Mouse (Mus musculus) induced T-regulatory cell, adult 2 months (primary cell): Measurements from ENCODE around the gene Tnpo1.

Experiments
- DNase-seq: peaks from one replicate; pipeline ENCODE4 v3.0.0-alpha.2; 2012; ENCODE audit warnings: low read depth

The Tnpo1 gene

DNA sequence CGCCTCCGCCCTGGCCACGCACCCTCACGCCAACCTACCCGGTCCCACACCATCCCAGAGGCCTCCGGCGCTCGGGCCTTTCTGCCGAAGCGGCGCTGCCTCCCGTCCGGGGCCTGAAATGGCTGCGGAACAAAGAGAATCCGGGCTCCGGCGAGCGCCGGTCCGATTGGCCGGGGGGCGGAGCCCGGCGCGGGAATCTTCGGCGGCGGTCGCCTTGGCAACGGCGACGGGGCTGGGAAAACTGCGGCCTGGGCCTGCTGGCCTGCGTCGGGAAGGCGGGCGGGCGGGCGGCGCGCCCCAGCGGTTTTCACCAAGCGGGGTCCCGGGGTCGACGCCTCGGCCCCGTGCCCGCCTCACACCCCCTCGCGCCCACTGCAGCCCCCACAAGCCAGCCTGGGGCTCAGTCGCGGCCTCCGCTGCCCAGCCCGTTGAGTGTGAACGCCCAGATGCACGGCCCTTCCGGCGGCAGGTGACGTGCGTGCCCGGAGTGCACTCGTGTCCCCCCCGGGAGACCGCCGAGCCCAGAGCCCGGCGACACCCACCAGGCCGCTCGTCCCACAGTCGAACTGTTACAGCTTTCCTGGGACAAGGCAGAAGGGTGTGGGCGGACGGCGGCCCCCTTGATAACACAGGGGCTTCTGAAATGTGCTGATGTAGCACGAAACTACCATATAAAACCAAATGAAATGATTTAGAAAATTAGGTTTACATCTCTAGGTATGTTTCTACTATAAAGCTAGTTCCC is at the start of gene Tnpo1:
Tnpo1 (minus strand) TSS at position 172 of the 745 bp plus-strand sequence.
- DNase-seq = peak; percentile 90

DNA sequence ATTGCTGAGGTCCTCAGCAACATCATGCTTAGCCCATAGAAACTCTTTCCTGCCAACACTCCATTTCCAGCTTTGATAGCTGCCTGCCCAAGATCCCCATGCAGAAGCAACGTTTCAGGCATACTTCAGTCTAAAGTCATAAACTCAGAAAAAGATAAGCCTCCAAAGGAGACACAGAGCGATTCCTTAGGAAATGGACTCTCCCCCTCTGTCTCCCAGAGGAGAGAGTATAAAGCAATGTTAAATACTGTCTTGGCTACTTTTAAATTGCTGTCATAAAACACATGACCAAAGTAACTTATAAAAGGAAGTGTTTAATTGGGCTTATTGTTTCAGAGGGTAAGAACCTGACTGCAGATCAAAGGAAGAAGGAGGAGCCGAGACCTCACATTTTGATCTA is 45.9 kb upstream of the Tnpo1 start:
- DNase-seq = no peak

DNA sequence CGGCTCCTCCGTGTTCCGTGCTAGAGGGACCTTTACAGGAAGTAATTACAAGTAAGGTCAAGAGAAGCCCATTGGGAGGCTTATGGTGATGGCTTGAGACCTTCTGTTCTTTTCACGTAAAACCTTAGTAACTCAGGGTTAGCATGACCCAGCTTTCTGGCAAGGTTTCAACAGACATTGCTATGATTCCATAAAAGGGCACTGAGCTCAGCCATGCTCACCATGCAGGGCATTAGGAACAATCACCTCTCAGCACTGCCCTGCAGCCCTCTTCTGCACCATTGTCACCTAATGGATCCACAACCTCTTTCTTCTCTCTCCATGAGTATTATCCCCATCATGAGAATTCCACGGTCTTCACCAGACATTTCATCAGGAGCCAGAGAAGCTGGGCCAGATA is 45.5 kb upstream of the Tnpo1 start:
- DNase-seq = no peak

DNA sequence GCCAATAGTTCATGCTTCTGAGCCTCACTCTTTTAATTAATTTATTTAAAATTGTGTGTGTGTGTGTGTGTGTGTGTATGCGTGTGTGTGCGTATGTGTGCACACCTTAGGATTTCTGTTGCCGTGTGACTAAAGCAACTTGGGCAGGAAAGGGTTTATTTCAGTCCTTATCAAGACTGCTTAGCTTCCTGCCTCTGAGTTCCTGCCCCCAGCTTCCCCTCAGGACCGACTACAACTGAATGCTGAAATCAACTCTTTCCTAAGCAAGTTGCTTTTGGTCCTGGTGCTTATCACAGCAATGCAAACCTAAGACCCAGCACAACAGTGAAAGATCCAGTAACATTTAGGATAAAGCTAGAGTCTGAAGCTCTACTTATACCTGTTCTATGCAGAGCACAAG is 42.3 kb upstream of the Tnpo1 start:
- DNase-seq = no peak

DNA sequence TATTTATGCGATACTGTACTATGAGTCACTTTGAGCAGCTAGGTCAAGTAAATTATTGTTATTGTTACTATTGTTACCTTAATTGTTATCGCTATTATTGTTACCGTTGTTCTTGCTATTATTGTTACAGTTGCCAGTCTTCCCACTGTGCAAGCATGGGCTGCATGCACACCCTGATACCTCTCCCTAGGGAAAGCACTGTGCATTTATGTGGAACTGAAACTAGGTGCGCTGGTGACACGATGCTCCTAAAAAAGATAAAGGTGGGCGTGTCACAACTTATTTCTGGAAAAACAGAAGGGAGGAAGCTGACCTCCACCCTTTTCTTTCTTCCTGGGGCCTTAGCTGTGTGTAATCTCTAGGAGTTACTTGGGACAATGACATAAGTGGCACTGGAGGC is 41.8 kb upstream of the Tnpo1 start:
- no peak for DNase-seq

DNA sequence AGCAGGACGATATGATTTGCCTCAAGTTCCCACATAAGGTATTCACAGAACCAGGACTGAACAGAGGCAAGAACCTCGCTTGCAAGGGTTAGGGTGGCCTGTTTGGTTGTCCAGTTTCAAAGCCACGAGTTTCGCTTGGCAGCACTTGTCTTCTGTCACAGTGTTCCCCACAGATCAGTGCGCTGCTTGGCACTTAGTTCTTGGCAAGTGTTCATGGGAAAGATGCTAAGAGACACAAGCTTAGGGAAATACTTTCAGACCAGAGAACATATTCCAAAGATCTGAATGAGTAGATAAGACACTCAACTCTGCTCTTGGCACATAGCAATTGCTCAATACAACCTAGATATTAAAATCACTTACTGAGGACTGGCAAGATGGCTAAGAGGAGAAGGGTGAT is 40.4 kb upstream of the Tnpo1 start:
- DNase-seq = no peak

DNA sequence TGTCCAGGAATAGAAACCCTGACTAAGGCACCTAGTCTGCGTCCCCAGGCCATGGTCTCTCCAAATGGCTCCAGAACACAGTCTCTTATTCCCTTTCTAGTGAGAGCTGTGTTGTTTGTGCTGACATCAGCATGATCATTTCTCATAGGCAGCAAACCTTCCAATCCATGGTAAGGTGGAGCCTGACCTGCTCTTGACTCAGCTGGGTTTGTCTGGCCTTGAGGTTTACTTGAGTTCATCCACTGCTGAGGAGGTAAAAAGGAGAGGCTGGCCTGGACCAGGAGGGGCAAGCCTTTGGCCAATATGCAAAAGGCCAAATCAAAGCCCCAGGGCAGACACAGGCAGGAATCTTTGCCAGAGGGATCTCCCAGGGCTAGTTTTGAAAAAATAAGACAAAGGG is 37.4 kb upstream of the Tnpo1 start:
- no peak for DNase-seq

DNA sequence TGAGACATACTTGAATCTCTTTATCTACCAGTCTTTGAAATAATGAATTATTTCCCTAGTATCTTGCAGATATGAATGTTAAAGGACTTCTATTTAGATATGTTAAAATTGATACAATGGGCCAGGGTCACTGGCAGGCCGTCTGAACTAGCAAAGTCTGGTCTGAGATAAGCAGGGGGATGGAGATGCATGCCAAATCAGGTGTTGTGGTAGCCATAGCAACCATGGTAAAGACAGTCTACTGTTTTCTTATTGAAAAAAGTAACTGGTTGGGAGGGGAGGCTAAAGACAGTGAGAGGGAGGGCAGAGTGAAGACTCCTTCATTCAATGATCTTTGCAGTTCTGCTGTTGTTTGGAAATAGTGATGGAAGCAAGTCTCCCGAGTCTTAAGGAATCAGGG is 32.0 kb upstream of the Tnpo1 start:
- no peak for DNase-seq

DNA sequence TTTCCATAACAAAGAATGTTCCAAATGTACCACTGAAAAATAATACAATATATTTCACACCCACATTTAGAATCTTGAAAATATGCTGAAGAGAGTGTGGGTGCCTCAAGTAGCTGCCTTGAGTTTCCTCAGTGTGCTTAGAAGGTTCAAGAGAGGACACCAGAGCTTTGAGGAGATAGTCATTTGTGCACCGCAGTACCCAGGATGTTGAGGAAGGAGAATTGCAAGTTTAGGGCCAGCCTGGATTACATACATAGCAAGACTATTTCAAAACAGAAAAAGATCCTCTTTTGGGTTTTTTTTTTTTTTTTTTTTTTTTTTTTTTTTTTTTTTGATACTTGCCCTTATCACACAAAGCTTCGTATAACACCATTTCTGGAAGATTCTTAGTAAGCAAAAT is 30.0 kb upstream of the Tnpo1 start:
- DNase-seq = no peak

DNA sequence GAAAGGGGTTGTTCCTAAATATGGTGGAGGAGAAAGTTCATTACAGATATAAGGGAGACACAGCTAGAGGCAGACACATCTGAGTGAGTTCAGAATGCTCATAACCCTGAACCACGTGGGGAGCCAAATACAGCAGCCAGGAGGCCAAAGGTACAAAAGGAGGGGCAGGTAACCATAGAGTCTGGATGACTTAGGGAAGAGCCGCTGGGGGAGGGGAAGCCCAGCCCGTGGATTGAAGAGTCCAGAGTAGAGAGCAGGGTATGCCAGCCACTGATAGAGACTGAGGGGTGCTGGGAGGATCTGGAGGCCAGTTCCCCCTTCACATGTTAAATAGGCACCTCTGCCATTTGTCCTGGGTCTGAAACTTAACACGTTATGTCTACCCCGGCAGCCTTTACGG is 29.5 kb upstream of the Tnpo1 start:
- DNase-seq = no peak

DNA sequence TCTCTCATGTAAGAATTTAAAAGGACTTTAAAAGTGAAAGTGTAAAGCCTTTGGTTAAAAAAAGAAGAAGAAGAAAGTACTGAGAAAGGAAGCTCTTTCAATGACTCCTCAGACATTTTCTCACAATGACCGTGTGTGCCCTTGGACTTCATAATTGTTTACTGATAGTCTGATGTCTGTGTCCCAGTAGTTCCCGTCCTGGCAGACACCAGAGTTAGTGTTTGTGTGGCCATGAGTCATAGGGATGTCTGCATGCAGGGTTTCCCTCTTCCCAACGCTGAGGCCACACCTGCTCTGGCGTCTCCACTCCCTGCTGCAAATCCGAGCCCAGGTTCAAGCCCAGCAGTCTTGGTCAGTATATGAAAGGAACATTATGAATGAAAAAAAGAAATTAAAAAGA is 29.0 kb upstream of the Tnpo1 start:
- DNase-seq = no peak

DNA sequence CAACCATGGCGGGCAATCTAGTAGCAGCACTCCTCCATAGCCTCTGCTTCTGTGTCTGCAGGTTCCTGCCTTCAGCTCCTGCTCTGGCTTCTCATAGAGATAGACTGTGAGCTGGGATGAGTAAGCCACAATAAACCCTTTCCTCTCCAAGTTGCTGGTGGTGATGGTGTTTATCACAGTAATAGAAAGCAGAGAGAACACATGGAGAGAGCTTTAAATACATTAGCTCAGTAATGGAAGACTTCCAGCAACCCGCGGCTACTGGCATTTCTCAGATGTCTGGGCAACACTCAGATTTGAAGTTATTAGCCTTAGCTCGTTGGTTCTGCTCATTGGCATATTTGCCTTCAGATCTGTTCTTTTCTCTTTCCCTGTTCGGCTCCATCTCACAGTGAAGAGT is 27.6 kb upstream of the Tnpo1 start:
- no peak for DNase-seq

DNA sequence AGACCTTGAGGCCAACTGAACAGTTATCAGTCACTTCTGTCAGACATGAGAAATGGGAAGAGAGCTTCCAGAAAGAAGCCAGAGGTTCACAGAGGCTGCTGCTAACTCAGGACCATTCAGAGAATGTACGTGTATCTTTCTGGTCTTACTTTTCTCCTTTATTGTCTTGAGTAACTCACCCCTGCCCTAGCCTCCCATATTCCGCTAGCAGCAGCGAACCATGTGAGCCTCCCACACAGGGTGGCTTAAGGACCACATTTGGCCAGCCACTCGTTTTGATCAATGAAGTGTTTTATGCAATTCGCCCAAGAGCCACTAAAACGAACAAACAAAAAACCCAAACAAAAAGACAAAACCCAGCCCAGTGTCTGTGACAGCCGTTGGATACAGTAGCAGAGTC is 25.8 kb upstream of the Tnpo1 start:
- DNase-seq = no peak

DNA sequence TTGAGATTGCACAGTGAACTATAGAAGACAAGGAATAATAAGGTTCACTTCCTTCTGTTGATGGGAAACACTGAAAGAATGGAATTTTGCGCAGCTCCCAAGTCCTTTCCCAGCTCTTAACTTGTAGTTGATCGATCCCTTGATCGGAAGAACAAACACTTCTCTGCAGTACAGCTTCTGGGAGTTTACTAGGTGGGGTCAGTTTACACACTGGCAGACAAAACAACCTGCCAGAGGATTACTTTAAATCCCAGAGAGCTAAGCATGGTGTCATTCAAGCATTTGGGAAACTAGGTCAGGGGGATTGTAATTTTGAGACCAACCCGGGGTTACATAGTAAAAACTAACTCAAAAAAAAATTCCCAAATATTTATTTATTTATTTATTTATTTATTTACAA is 22.0 kb upstream of the Tnpo1 start:
- no peak for DNase-seq

DNA sequence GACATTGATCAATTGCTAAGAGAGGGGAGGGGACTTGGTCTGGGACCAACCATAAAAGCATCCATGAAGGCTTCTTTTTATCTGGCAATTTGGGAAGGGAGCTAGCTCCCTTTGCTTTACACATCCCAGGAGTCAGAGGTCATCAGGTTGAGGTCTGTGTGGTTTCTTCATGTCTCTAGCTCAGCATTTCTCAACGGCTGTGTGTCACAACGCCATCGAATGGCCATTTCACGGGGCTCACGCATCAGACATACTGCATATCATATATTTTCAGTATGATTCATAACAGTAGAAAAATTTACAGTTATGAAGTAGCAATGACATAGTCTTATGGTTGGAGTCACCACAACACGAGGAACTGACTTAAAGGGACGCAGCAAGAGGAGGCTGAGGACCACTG is 20.2 kb upstream of the Tnpo1 start:
- no peak for DNase-seq

DNA sequence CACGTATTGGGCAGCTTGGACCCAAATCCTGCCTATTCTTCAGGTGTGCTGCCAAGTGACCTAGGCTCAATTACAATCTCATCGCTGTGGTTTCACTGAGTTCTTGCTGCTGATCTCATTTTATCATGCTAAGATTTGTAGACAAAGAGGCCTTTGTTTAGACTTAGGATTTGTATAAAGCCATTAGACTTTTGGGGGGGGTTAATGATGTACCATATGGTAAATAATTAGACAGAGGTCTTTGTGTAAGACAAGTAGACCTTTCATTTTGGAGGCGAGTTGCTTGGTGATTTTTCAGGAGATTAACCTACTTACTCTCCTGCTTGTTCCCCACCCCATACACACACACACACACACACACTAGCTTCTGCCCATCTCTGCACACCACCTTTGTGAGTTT is 19.7 kb upstream of the Tnpo1 start:
- DNase-seq = no peak

DNA sequence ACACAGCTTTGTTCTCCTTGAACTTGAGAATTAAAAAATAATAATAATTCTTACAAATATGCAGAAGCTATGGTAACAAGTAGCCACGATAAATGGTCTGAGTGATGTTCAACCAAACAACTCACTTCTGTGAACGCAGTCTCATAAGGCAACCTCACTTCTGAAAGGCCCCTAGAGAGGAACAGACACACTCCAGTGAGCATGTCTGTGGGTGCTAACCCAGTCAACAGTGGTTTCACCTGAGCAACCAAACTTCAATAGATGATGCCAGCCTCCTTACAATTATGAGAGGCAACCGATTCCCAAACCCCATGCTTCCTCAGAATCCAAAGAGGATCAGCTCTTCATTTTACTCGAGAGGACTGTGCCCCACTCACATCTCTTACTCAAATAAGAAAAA is 19.2 kb upstream of the Tnpo1 start:
- no peak for DNase-seq

DNA sequence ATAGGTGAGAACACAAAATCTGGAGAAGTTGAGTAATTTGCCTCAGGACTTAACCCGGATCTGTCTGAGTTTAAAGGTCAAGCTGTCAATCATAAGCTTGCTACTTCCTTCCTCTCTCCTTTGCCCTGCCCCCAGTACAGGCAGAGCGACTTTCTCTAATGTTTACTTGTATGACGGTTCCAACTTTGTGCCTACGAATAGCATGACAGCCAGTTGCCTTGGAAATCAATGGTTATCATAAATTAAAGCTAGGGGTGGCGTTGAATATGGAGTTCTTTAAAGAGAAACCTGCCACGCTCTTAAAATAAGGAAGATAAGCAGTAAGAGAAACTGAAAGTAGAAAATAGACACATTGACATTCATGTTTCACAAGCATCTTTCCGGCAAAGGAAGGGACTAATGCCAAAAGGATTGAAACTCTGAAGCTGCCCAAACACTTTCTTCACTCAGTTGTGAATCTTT is 18.5 kb upstream of the Tnpo1 start:
- peak; percentile 84 for DNase-seq

DNA sequence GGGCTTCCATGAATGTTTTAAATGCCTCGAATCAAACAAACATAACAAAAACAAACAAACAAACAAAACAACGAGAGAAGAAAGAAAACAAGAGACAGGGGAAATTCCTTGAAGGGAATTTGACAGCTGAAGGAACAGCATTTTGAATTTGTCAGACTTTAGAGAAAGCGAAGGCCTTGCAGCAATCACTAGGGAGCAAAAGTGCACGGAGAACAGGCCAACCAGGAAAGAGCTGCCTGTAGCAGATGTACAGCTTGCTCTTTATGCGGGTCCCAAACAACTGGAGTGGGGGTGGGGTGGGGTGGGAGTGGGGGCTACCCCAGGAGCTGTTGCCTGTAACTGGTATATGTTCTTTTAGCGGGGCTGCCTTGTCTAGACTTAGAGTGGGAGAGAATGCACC is 16.2 kb upstream of the Tnpo1 start:
- DNase-seq = no peak

DNA sequence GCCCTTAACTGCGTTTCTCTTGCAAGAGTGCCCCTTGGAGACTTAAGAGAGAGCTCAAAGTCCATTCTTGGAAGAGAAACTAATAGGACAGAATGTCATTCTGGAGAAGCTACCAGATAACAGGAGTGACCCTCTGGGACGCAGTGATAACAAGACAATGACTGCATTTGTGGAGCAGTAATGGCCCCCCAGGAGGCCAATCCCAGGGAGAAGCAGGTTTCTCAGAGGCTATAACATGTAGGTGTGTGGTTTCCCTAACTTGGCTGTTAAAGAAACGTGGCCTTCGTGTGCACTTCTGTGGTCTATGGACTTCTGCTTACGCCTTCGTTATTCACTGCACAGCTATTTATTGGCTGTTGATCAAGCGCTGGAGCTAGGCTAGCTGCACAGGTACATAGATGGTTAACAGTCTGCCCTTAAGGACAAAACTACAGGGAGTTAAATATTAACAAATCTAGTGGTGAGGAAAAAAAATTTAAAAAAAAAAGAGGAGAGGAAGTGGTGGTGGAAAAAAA is 15.7 kb upstream of the Tnpo1 start:
- no peak for DNase-seq

DNA sequence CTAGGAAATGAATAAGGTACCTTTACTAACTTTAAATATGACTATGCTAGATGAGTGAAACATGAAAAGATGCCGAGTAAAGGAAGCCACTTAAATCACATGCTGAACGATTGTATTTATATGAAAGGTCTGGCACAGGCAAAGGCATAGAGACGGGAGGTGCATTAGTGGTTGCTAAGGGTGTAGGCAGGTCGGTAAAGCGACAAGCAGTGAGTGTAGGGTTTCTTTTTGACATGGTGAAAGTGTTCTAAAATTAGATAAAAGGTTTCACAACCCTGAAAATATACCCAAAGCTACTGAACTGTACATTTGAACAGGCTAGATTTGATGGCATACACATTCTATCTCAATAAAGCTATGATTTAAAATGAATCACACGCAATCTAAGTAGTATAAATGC is 10.9 kb upstream of the Tnpo1 start:
- DNase-seq = no peak

DNA sequence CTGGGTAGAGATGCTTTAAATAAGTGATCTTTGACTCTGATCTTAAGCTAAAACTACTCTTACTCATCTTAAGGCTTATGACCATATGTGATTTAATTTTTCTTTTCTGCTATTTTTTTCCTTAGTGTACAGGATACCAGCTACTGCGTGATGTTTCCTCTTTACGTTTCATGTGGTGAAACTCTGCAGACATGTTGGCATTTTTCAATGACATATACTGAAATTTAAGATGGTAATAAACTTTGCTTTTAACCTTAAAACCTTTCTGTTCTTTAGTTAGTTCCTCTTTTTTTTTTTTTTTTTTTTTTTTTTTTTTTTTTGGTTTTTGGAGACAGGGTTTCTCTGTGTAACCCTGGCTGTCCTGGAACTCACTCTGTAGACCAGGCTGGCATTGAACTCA is 2.7 kb upstream of the Tnpo1 start:
- no peak for DNase-seq

DNA sequence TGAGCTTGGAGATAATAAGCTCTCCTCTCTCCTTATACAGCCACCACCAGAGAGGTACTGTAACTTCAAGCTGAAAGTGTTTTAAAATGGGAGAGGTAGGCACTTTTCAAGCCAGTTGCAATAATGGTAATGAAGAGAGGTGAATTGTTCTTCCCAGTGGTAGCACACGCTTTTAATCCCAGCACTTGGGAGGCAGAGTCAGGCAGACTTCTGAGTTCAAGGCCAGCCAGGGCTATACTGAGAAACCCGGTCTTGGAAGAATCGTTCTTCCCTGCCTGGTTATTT is 716 bp upstream of the Tnpo1 start:
- DNase-seq = no peak

DNA sequence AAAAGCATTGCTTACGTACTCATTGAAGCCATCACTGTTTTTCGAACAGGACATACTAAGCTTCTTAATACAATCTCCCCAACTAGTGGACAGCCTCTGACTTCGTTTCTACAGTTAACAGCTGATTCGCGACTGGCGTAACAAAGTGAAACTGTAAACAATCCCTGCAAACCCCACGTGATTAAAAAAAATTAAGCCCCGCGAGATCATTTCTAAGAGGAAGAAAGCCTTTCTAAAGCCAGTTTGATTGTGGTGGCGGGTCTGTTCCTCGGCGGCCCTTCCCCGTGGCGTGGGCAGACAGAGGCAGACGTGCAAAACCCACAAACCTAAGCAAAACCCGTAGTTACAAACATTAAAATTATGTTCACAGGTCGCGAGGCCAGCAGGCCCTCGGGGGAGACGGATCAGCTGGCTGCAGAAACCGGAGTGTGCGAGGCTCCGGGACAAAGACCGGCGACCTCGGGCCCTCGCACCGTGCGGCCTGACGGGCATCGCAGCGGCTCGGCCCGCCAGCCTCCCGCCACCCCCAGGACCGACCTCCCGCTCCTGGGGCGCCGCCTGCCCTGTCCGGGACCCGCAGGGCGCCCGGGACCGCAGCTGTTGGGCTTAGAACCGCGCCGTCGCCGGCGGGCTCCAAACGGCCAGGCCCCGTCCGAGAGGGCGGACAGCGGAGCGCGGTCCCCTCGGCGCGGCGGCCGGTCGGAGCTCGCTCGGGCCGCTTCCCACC is 535 bp downstream of the Tnpo1 start:
- peak; percentile 92 for DNase-seq
